Mouse (Mus musculus): Measurements from ENCODE around the gene Dvl2. TPM values are rescaled to one million over a fixed set of nuclear protein-coding genes. Genes with fewer than 3 reads are reported as not detected.

The Dvl2 gene
- total RNA-seq, 2 experiments from 2014 or later: 4.2 to 7.4 TPM

GRCm38 (mm10) chr11:69980196-69981140 lies 19.9 kb upstream of the Dvl2 start:
- ATAC-seq (replicated peaks; ENCODE audit: low FRiP score, poor library complexity, severe bottlenecking): peak; percentile 86

- ATAC-seq (replicated peaks; ENCODE audit: low FRiP score, poor library complexity, severe bottlenecking): no peak
These were observed 19.1 kb upstream of the Dvl2 start, which contains the start of gene Ctdnep1 for GRCm38 (mm10) chr11:69981141-69981762. TSS of gene Ctdnep1 (plus strand) at chr11:69981156.

- ATAC-seq (replicated peaks; ENCODE audit: low FRiP score, poor library complexity, severe bottlenecking): no peak
These were observed 18.2 kb upstream of the Dvl2 start, which contains the start of gene Elp5 for GRCm38 (mm10) chr11:69982225-69982624. TSS of gene Elp5 (minus strand) at chr11:69982517.

GRCm38 (mm10) chr11:69982877-69983276 lies 17.5 kb upstream of the Dvl2 start:
- no peak for ATAC-seq (replicated peaks; ENCODE audit: low FRiP score, poor library complexity, severe bottlenecking)

GRCm38 (mm10) chr11:69983377-69983776 lies 17.0 kb upstream of the Dvl2 start:
- no peak for ATAC-seq (replicated peaks; ENCODE audit: low FRiP score, poor library complexity, severe bottlenecking)

GRCm38 (mm10) chr11:69984431-69984830 lies 16.0 kb upstream of the Dvl2 start:
- ATAC-seq (replicated peaks; ENCODE audit: low FRiP score, poor library complexity, severe bottlenecking): no peak

GRCm38 (mm10) chr11:69989949-69990348 lies 10.4 kb upstream of the Dvl2 start:
- ATAC-seq (replicated peaks; ENCODE audit: low FRiP score, poor library complexity, severe bottlenecking): no peak

GRCm38 (mm10) chr11:69990850-69991691 lies 9.3 kb upstream of the Dvl2 start, which contains the start of gene Gabarap:
TSS of gene Gabarap (plus strand) at chr11:69991143.
- peak; percentile 74 for ATAC-seq (replicated peaks; ENCODE audit: low FRiP score, poor library complexity, severe bottlenecking)

GRCm38 (mm10) chr11:69991711-69992110 lies 8.7 kb upstream of the Dvl2 start:
- ATAC-seq (replicated peaks; ENCODE audit: low FRiP score, poor library complexity, severe bottlenecking): no peak

GRCm38 (mm10) chr11:69992396-69992795 lies 8.0 kb upstream of the Dvl2 start:
- ATAC-seq (replicated peaks; ENCODE audit: low FRiP score, poor library complexity, severe bottlenecking): no peak

- no peak for ATAC-seq (replicated peaks; ENCODE audit: low FRiP score, poor library complexity, severe bottlenecking)
These were observed 7.5 kb upstream of the Dvl2 start for GRCm38 (mm10) chr11:69992932-69993331.

GRCm38 (mm10) chr11:69994401-69995090 lies 5.8 kb upstream of the Dvl2 start:
- no peak for ATAC-seq (replicated peaks; ENCODE audit: low FRiP score, poor library complexity, severe bottlenecking)

- peak; percentile 67 for ATAC-seq (replicated peaks; ENCODE audit: low FRiP score, poor library complexity, severe bottlenecking)
These were observed 4.9 kb upstream of the Dvl2 start, which contains the start of gene Phf23 for GRCm38 (mm10) chr11:69995391-69995960. TSS of gene Phf23 (plus strand) at chr11:69995777.

GRCm38 (mm10) chr11:69996161-69997061 lies 4.0 kb upstream of the Dvl2 start:
- 0 out of 2 replicates have a peak, but pooled peaks have one; percentile 1 for ATAC-seq (replicated peaks; ENCODE audit: low FRiP score, poor library complexity, severe bottlenecking)

- peak; percentile 29 for ATAC-seq (replicated peaks; ENCODE audit: low FRiP score, poor library complexity, severe bottlenecking)
These were observed 3.3 kb upstream of the Dvl2 start for GRCm38 (mm10) chr11:69997070-69997509.

- no peak for ATAC-seq (replicated peaks; ENCODE audit: low FRiP score, poor library complexity, severe bottlenecking)
These were observed 1.6 kb upstream of the Dvl2 start for GRCm38 (mm10) chr11:69998567-69999491.

GRCm38 (mm10) chr11:69999666-70000065 lies 729 bp upstream of the Dvl2 start:
- no peak for ATAC-seq (replicated peaks; ENCODE audit: low FRiP score, poor library complexity, severe bottlenecking)

All from erythroblast, adult 5-6 weeks (primary cell).